Mouse (Mus musculus) heart, adult 11 months (tissue): ENCODE measurements around the gene Zfp13.

ENCODE experiments used
- DNase-seq: peaks from one replicate; pipeline ENCODE4 v3.0.0; 2022

Gene Zfp13

DNA sequence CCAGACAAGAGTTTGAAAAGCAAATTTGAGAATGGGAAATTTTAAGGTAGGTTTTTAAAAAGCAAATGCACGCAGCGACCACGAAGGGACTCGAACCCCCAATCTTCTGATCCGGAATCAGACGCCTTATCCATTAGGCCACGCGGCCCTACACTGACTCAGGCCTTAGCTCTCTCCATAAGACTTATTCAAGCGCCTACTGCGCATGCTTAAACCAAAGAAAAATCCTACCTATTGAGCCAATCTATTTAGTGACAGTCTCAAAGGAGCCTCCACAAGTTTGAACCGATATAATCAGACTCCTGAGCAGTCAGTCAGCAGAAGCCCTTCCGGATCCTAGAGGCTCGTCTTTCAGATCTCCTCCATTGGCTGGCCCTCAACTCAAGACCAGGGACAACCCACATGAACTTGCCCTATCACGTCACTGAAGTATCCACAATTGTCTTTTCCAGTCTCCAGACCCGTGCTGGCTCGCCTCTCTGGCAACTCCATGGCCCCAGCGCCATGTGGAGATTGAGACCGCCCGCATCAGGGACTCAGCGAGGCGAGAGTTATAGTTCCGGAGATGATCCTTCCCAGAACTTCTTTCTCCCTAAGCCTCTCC is 49.0 kb downstream of the Zfp13 start:
- peak; percentile 99 for DNase-seq

DNA sequence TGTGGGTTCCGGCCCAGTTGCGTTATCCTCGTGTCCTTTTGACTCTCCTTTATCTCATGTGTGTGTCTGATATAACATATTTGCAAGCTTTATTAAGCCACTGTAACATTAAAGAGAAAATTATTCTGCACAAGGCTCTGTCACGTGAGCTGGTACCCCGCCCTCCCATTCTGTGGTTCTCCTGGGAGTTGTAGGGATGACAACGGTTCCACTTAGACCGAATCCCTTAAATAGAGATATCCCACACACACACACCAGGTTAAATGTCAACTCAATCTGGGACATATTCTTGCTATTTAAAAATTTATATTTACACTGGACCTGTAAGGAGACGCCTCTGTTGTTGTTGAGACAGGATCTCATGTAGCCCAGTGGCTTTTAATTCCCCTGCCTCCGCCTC is 49.8 kb downstream of the Zfp13 start:
- DNase-seq, result peak; percentile 92

DNA sequence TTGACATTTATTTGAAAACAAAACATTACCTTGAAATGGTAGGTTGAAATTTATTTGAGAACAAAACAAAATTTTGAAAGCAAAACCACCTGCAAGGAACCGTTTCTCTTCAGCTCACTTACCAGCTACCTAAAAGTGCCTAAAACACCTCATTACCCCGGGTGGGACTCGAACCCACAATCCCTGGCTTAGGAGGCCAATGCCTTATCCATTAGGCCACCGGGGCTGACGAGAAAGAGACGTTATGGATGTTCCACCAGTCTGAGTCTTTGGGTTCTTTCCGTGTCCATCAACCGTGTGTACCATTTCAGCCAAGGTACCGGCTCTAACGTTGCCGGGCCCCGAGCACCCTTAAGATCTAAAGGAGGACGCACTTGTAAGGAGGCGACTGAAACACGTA is 50.7 kb downstream of the Zfp13 start:
- peak; percentile 96 for DNase-seq

DNA sequence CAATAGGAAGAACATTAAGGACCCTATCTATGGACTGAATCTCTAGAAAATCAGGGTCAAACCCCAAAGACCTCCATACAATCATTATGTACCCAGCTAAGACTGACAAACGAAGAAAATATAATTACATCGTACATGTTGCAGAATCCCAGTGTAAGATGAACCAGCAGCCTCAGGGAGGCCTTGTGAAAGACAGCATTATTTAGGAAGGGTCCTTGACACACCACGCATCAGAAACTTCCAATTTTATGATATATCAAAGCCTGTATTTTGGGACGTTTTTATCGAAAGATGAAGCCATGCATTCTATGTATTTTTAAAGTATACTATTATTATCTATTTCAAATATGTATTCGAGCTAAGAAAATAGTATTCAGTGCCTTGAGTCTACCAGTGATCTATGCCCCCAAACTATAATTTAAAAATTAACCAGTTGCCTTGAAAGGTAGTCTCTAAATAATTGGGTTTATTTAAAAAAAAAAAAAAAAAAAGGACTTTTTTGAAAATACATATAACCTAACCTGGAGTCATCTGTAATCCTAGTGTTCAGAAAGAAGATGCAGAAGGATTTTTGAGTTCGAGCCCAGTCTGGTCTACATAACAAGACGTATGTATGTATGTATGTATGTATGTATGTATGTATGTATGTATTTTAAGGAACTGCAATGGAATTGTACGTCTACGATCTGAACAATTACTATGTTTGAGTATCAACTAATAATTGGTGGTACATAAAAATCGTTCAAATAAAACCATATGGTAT is 51.4 kb downstream of the Zfp13 start:
- DNase-seq, result peak; percentile 34

DNA sequence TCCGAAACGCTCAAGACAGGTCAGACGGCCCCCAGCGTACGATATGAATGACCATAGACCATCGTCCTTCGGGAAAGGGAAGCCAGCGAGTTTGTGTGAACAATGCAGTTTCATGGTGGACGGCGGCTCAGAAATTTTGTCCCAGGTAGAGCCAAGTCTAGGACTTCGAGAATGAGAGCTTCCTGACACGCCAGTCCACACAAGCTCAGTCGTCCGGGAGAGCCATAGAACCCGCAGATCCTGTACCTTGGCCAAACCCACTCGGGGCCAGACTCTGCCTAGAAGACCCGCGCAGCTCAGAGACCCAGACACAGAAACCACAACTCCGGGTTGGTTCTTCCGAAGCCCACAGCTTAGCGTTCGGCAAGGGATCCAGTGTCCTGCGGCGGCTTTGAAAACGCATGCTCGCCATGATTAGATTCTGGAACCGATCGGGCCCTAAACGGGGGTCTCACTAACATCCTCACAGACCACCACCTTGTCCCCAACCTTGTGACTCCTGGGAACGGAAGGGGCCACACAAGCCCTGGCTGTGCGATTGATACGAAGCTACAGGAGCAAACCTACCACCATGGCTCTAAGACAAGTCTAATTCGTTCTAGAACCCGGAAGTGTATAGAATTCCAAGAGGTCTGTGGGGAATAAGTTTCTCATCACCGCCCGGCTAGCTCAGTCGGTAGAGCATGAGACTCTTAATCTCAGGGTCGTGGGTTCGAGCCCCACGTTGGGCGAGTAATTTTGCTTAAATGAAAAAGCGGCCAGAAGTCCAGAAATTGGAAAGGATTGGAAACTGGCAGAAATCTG is 52.4 kb downstream of the Zfp13 start:
- DNase-seq, result peak; percentile 97

DNA sequence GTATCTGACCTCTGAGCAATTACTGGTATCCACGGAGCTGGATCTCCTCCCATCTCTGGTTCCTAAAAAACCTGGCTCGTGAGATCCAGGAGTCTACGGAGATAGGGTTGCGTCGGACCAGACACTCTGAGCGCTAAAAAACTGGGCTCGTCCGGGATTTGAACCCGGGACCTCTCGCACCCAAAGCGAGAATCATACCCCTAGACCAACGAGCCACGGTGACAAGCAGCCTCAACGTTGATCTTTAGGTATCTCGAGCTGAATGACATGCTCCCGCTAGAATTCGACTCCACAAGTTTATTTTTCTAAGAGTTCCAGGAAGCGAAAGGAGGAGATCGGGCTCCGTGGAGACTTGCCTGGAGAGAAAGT is 53.0 kb downstream of the Zfp13 start:
- peak; percentile 97 for DNase-seq

DNA sequence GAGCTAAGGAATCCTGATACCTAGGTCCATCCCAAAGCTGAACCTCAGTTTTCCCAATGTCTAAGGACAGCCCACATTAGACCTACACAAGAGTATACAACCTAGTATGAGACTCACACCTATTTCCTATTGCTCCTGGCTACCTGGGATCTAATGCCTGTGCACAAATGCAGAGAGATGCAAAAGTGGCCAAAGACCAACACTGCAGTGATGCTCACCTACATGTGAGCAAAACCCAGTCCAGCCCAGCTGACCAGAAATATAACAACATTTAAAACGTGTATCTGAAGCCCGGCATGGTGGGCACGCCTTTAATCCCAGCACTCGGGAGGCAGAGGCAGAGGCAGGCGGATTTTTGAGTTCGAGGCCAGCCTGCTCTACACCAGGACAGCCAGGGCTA is 53.4 kb downstream of the Zfp13 start:
- DNase-seq, result peak; percentile 90

DNA sequence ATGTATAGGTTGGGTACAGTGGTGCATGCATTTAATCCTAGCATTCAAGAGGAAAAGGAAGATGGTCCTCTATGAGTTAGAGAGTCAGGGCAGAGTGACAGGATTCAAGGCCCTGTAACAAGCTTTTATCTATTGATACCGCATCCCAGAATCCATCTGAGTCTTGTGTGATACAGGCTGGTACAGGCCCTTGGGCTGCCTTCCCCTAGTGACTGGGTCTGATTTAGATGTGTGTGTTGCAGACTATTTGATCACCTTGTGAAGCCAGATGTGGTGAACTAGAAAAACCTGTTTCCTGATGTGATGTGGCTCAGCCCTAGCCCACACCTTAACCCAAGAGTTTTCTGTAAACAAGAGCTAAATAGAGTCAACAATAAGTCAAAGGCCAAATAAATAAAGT is 54.5 kb downstream of the Zfp13 start:
- peak; percentile 69 for DNase-seq

DNA sequence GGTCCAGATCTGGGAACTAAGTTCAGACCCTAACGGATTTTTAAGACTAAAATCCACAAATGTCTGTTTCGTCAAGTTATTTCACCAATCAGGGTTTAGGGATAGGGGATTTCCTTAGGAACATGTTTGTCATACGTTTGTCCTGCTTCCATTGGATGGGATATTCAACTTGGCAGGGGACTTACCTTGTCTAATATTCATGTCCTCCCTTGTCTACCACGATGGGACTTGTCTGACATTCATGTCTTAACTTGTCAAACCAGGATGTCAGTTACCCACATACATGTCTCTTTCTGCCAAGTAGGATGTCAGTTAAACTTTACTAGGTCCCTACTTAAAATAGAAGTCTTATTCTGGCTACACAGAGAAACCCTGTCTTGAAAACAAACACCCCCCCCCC is 55.3 kb downstream of the Zfp13 start:
- DNase-seq, result peak; percentile 59

DNA sequence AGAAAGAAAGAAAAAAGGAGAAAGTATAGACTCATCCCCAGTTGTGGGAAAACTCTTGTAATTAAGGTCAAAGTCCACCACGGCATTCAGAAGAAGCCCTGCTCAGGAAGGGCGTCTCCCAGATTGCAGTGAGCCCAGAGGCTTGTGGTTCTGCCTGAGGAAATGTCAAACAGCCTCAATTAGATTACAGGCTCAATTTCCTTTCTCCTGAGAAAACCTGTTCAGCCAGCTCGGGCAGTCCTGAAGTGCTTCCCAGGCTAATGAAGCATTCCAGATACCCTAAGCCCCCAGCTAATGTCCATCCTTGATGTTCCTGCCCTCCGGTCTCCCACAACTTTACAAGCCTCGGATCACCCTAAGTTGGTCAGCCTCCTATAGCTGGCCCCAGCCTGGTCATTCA is 56.0 kb downstream of the Zfp13 start:
- DNase-seq, result peak; percentile 95

DNA sequence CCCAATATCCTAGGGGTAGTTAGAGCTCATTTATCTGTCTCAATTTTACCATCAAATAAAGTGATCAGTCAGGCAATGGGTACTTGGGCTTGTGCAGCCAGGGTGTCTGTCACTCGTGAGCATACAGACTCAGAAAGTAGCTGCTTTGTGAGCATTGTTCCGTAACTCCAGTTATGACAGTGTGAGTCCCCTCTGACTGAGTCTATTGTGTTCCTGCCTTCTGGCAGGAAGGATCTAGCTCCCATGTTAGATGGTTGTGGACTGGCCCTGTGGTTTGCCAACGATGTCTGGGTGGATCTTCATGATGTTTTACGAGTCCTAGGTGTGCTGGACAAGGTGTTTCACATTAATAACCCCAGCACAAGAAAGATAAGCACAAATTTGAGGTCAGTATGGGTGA is 56.5 kb downstream of the Zfp13 start:
- peak; percentile 84 for DNase-seq

DNA sequence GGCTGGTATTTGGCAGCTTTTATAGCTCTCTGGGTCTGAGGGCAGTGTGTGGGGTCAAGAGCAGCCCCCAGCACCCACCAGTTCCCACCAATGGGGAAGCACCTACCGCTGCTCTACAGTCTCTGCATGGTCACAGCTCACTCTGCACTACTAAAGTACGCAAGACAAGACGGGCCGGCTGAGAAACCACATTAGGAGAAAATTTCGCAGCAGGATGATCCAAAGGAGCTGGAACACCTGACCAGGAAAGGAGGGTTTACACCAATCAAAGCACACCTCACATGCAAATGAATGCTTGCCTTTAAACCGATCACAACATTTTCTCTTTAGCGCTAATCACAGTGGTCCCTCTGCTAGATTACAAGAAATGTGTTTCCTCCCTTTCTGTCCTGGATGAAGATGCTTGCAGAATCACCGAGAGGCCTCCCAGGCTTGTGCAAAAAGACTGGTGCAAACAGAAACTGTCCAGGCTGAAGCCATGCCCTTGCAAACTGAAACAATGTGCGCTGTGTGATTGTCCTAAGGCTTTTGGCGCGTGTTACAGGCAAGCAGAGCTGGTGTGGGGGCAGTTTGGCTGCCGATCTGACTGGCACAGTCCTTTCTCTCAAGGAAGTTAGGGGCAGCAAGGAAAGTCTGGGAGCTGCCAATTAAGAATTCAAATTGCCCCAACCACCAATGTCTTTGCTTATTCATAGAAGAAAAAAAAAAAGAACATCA is 57.1 kb downstream of the Zfp13 start:
- DNase-seq, result peak; percentile 85

DNA sequence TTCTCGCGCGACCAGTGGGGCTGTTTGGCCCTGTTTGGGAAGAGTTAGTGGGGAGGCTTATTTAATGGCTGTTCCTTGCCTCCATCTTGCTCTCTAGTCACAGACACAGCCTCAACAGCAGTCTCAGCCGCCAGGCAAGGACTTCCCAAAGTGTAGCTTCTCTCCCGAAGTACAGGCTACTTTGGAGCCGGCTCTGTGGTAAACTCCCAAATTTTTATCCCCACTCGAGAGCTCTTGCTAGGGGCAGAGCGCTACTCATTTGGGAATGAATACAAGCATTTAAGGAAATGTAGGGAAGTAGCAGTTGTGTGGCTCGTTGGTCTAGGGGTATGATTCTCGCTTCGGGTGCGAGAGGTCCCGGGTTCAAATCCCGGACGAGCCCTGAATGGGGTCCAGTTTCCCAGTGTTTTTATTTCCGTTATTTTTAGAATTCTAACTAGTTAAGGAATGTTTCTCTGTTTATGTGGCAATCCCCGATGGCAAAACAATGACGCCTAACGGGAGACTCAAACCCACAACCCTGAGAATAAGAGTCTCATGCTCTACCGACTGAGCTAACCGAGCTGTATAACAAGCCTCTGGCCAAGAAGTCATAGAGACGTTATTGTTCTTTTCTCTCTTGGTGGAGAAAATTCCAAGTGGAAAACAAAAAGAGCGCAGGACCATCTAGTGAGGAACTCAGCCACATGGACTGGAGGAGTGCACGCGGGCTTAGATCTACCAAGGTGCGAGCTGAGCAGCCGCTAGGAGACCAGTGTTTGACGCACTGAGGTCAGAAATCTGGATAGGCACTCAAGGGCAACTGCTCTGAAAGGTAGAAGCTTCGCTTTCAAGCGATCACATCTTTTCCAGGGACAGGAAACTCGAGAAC is 58.4 kb downstream of the Zfp13 start:
- DNase-seq, result peak; percentile 71

DNA sequence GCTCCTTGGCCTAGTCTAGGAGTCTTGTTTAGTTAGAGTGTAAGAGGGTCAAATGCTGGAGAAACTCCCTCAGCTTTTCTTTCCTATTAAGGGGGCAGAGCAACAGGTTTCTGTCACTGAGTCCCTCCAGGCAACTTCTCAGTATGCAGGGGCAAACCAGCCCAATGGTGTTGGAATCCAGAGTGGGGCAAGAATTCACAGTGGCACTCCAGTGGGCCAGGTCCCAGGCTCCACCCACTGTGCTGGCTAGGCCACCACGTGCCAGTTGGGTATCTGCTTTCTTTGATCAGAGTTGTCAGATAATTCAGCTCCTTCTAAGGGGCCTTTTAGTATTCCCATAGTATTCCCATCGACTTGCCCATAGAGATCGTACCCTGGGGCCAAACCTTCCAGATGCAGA is 59.2 kb downstream of the Zfp13 start:
- peak; percentile 68 for DNase-seq

DNA sequence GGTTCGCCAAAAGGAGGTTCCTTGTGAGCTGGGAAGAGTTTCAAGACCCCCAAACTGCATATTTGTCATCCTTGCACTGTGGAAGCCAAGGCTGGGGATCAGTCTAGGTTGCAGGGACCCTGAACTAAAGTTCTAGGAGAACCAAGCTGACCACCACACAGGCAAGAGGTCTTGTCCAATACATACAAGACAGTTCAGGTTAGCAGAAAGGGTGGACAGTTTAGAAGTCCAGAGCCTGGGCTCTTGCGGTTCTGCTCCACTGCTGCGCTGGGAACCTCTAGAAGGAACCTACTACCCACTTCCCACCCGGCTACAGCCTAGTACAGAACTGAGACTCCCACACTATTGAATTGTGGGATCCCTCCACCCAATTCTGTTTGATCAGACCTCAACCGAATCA is 59.7 kb downstream of the Zfp13 start:
- DNase-seq, result peak; percentile 76

DNA sequence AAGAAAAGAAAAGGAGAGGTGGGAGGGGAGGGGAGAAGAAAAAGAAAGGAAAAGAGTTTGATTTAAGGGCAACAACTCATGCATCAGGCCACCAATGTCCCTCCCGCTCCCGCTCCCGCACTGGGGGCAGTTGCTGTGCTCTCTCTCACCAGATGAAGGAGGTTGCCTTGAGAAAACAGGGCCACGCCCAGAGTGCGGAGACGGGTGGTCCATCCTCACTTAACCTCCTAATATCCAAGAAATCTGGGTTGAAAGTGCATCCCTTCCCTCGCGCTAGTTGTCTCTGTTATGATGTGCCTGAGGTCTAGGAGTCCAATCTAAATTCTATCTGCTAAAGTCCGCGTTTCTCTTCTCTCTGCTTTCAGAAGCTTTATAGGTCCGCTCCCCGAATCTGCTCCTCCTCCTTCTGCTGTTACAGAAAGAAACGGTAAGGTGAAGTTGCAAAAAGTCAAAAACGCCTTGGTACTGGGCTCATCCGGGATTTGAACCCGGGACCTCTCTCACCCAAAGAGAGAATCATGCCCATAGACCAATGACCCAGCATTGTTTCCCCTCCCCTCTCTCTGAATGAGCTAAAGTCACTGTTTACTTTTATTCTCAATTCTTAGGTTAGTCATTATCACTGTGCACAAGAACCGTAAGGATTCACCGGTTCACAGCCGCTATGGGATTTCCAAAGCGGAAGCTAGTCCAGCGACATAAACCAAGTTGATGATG is 60.8 kb downstream of the Zfp13 start:
- DNase-seq, result peak; percentile 83

DNA sequence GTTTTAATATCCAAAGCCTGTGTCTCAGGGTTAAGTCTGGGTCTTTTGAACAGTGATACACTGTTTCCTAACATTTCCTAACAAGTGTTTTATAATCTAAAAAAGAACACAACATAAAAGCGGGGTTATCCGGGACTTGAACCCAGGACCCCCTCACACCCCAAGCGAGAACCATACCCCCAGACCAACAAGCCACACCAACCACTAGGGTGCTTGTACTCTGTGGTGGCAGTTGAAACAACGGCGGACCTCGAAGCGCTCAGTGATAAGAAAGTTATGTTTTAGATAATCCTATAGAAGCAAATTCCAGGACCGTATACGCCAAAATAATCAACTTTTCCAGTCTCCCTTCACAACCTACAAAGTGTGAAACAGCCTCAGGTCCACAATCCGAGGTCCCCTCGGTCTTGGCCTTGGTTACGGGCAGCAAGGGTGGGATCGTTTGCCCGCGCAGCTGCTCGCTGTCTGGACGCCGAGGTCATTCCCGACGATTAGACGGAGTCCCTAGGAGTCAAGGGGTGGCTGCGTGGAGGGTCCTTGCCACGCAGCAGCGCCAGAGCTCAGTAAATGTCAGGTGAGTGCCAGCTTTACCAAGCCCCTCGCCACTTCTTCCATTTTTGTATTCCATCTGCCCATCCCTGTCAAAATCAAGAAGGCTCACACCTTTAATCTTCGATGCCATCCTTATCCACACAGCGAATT is 61.6 kb downstream of the Zfp13 start:
- DNase-seq, result peak; percentile 76

DNA sequence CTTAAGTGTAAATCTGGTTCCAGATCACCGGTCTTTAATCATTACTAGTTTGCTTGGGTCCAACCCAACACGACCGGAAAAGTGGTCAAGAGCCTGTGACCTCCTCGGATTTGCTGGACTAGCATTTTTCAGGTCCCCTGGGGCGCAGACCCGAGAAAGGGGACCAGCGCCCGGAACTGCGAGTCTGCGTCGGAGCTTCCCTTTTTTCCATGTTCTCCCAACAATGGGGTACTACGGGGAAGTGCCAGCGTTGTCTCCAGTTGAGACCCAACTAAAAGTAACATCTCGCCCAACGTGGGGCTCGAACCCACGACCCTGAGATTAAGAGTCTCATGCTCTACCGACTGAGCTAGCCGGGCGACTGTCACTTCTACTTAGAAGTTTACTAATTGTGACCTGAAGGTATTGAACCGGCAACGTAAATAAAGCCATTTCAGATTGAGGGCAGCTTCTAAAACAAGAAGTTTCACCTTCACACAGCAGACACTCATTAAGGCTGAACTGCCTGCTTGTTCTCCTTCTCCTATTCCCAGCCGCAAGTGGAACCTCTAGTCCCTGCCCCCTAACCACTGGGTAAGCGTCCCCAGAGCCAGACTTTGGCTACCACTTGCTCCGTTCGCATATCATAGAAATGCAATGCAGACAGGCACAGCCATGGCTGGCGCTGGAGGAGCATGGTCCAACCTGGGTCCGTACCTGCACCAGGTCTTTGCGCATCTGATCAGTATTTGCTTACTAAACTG is 64.1 kb downstream of the Zfp13 start:
- DNase-seq, result peak; percentile 92

DNA sequence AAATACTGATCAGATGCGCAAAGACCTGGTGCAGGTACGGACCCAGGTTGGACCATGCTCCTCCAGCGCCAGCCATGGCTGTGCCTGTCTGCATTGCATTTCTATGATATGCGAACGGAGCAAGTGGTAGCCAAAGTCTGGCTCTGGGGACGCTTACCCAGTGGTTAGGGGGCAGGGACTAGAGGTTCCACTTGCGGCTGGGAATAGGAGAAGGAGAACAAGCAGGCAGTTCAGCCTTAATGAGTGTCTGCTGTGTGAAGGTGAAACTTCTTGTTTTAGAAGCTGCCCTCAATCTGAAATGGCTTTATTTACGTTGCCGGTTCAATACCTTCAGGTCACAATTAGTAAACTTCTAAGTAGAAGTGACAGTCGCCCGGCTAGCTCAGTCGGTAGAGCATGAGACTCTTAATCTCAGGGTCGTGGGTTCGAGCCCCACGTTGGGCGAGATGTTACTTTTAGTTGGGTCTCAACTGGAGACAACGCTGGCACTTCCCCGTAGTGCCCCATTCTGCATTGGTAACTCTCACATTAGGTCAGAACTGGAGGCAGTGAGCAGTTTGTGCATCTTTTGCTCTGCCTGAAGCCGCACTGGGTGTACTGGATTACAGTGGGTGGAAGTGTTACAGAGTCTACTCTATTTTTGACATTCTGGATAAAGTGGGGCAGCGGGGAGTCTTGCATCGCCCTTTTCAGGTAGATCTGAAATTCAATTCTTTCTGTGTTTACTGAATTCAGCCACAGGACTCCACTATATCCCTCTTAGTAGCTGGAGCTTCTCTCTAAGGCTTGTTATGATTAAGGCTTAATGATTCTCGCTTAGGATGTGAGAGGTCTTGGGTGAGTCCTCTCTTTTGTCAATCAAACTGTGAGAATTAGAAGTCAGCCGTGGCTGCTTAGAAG is 65.4 kb downstream of the Zfp13 start:
- DNase-seq, result peak; percentile 8
